Mouse (Mus musculus): ENCODE data around the gene Cdh23.

DNA sequence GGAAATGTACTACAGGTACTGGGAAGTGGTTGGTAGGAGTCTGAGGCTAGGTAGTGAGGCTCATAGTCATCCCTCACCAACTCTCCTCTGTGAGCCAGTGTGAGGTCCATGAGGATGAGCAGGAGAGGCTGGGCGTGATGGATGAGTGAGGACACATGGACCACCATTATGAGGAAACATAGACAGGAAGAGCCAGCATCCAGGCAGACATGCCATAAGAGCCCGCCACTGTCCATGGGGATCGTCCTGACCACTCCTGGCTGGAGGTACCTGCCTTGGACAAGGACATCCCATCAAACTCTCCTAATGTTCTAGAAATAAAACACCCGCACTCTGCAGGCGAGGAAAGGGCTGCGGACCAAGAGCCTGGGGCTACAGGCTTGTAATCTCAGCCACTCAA lies at the start of gene Cdh23:
- no peak for TF ChIP-seq MAX (IDR thresholded peaks at IDR 0.05)
- TF ChIP-seq CTCF (IDR thresholded peaks at IDR 0.05; ENCODE audit: control insufficient read depth, insufficient read depth, insufficient read length) = no peak

Data from C2C12 (cell line).